Comparison of ENCODE assay signal across 29 mouse cellular contexts in genomic region chr9:91796976-91797375, GRCm38 (mm10).
DNase-seq lines count a peak whose midpoint lies in the region; ATAC-seq and TF ChIP-seq lines count a peak whose summit lies in the region.
"Had no signal": no experiment of that assay in that cellular context is flagged by ENCODE, and none has a peak within 500 bp of the region (broad histone marks: within the 10 kb centered on the region; RNA-seq: fewer than 3 reads in every experiment).

No protein-coding gene starts in this region.

- peak overlapping the region; percentile 89; the same call in 1 of the 2 replicates for H3K27ac ChIP-seq in cerebellum, adult 2 months (ENCODE audit: insufficient read depth, low read length)
- H3K27ac ChIP-seq in forebrain, embryonic 11.5 days (ENCODE audit: low read depth, low read length): no peak overlapping the region
- H3K27ac ChIP-seq: forebrain, embryonic 12.5 days; heart, embryonic 15.5 days; kidney, embryonic 15.5 days; limb, embryonic 13.5 days; lung, embryonic 15.5 days; midbrain, embryonic 10.5 days; neural tube, embryonic 12.5 days; stomach, embryonic 15.5 days had no signal

- TF ChIP-seq CTCF in cerebellum, adult 2 months (IDR thresholded peaks at IDR 0.05; ENCODE audit: borderline replicate concordance, insufficient read depth, low read depth, low read length): no peak

- no peak overlapping the region for H3K4me2 ChIP-seq in forebrain, embryonic 11.5 days (ENCODE audit: low read depth, low read length, severe bottlenecking)
- H3K4me2 ChIP-seq: forebrain, embryonic 12.5 days; heart, embryonic 15.5 days; kidney, embryonic 15.5 days; limb, embryonic 13.5 days; liver, embryonic 11.5 days; lung, embryonic 15.5 days; neural tube, embryonic 12.5 days; stomach, embryonic 15.5 days had no signal

- ATAC-seq in cerebellum, adult (ENCODE audit: insufficient number of reproducible peaks, low FRiP score, low TSS enrichment): peak; percentile 81
- ATAC-seq in forebrain, embryonic 11.5 days (replicated peaks; ENCODE audit: low FRiP score): no peak
- ATAC-seq: activated CD4-positive, CD25-positive, alpha-beta regulatory T cell, adult 4 months; forebrain, postnatal 0 days; inflammation-experienced regulatory T-cells, adult 6 months; midbrain, embryonic 16.5 days had no signal

- H3K4me1 ChIP-seq in cerebellum, adult 2 months (ENCODE audit: control insufficient read depth, insufficient read depth, low read length): peaks cover 12% of the 10 kb centered on the region; the same call in 1 of the 2 replicates
- H3K4me1 ChIP-seq in forebrain, embryonic 11.5 days (replicated peaks; ENCODE audit: control insufficient read depth, insufficient read depth, low read length): no peaks in the 10 kb centered on the region
- H3K4me1 ChIP-seq: forebrain, embryonic 12.5 days; heart, embryonic 15.5 days; kidney, embryonic 15.5 days; limb, embryonic 13.5 days; lung, embryonic 15.5 days; midbrain, embryonic 10.5 days; neural tube, embryonic 12.5 days; stomach, embryonic 15.5 days had no signal

- no peaks in the 10 kb centered on the region for H3K36me3 ChIP-seq in forebrain, embryonic 11.5 days (ENCODE audit: control insufficient read depth, insufficient read depth, low read length)
- H3K36me3 ChIP-seq: forebrain, embryonic 12.5 days; heart, embryonic 15.5 days; kidney, embryonic 15.5 days; limb, embryonic 13.5 days; lung, embryonic 15.5 days; midbrain, embryonic 10.5 days; neural tube, embryonic 12.5 days; stomach, embryonic 15.5 days had no signal

- no peak for TF ChIP-seq POLR2A in cerebellum, adult 2 months (IDR thresholded peaks at IDR 0.05; ENCODE audit: borderline replicate concordance, insufficient read depth, low read length)

- no peak overlapping the region for H3K9ac ChIP-seq in forebrain, embryonic 11.5 days (ENCODE audit: low read length)
- H3K9ac ChIP-seq: forebrain, embryonic 12.5 days; forebrain, postnatal 0 days; heart, embryonic 15.5 days; kidney, embryonic 15.5 days; limb, embryonic 13.5 days; lung, embryonic 15.5 days; neural tube, embryonic 12.5 days; stomach, embryonic 15.5 days had no signal

- H3K4me3 ChIP-seq in cerebellum, adult 2 months (replicated peaks; ENCODE audit: insufficient read depth, low read depth, low read length): no peak overlapping the region
- no peak overlapping the region for H3K4me3 ChIP-seq in forebrain, embryonic 11.5 days (ENCODE audit: low read depth, low read length)
- H3K4me3 ChIP-seq: erythroblast, embryonic 14.5 days; forebrain, embryonic 12.5 days; heart, embryonic 15.5 days; kidney, embryonic 15.5 days; limb, embryonic 13.5 days; lung, embryonic 15.5 days; midbrain, embryonic 10.5 days; myocyte; neural tube, embryonic 12.5 days; stomach, embryonic 15.5 days had no signal

- 12% methylated on average over 4 of the region's 4 CpGs for WGBS in cerebellum, adult 2 months
- 92% methylated on average over 4 of the region's 4 CpGs for WGBS in forebrain, embryonic 11.5 days

- DNase-seq in cerebellum, postnatal 4 days (ENCODE audit: low spot score in 2 of 2): no peak
- DNase-seq in brain, adult 2 months (ENCODE audit: low read depth, low spot score): peak; percentile 95
- peak; percentile 70 to 94 for DNase-seq in cerebellum, adult 2 months
- DNase-seq in cerebellum, postnatal 14 days: peak; percentile 58 to 82
- DNase-seq in thymus, postnatal 0 days (ENCODE audit: low spot score): no peak
- no peak for DNase-seq in spleen, postnatal 14 days (ENCODE audit: low spot score in 2 of 2)
- no peak for DNase-seq in forebrain, embryonic 11.5 days (ENCODE audit: low spot score)
- DNase-seq: adrenal gland, adult 2 months; adrenal gland, postnatal 36 days; forebrain, postnatal 0 days; kidney, adult 11 months; kidney, postnatal 25 days; thymus, postnatal 25 days had no signal

- H3K27me3 ChIP-seq in cerebellum, adult 2 months (ENCODE audit: control insufficient read depth, insufficient read depth, low read length): no peaks in the 10 kb centered on the region
- no peaks in the 10 kb centered on the region for H3K27me3 ChIP-seq in forebrain, embryonic 11.5 days (ENCODE audit: control insufficient read depth, insufficient read depth, low read length)
- H3K27me3 ChIP-seq: CH12.LX; forebrain, embryonic 12.5 days; heart, embryonic 15.5 days; kidney, embryonic 15.5 days; limb, embryonic 13.5 days; lung, embryonic 15.5 days; neural tube, embryonic 12.5 days; stomach, embryonic 15.5 days had no signal

- H3K9me3 ChIP-seq in forebrain, embryonic 11.5 days (ENCODE audit: control insufficient read depth, low read length): no peaks in the 10 kb centered on the region
- H3K9me3 ChIP-seq: forebrain, embryonic 12.5 days; heart, embryonic 15.5 days; kidney, embryonic 15.5 days; limb, embryonic 13.5 days; lung, embryonic 15.5 days; midbrain, embryonic 10.5 days; neural tube, embryonic 12.5 days; stomach, embryonic 15.5 days had no signal

Comparison
In these comparisons a context has a peak if more than half of its experiments do, and no peak if none do; other contexts are left out.
1. DNase-seq: peak in brain, adult 2 months (single experiment), cerebellum, adult 2 months (2 of 2) and cerebellum, postnatal 14 days (2 of 2); none in cerebellum, postnatal 4 days (0 of 2), thymus, postnatal 0 days (single experiment), spleen, postnatal 14 days (0 of 2) and forebrain, embryonic 11.5 days (single experiment).